Mouse (Mus musculus) urinary bladder, postnatal 36 days (tissue): Measurements from ENCODE around the gene Col5a2.
"Not testable (repeated sequence)": the region's sequence is repeated elsewhere in the genome, so short reads cannot be mapped to it uniquely, and the experiment has no call there.

ENCODE experiments used
- DNase-seq, 2 experiments: peaks; one replicate each; pipeline ENCODE4 v3.0.0; 2022; ENCODE audit warnings: low spot score in 2 of 2, mixed read lengths in 1 of 2

Col5a2 gene

GRCm38 (mm10) chr1:45429145-45429544 lies 73.9 kb downstream of the Col5a2 start:
- not testable (repeated sequence) for DNase-seq

GRCm38 (mm10) chr1:45423915-45424314 lies 79.2 kb downstream of the Col5a2 start:
- no peak for DNase-seq

GRCm38 (mm10) chr1:45420554-45420953 lies 82.5 kb downstream of the Col5a2 start:
- DNase-seq, result peak in 1 of 2 experiments; percentile 11

- DNase-seq, result no peak
These were observed 83.2 kb downstream of the Col5a2 start for GRCm38 (mm10) chr1:45419858-45420257.

GRCm38 (mm10) chr1:45381866-45382265 lies 121.2 kb downstream of the Col5a2 start:
- peak in 1 of 2 experiments; percentile 55 for DNase-seq

GRCm38 (mm10) chr1:45379992-45380690 lies 122.9 kb downstream of the Col5a2 start:
- DNase-seq, result peak in 1 of 2 experiments; percentile 9

- DNase-seq, result no peak
These were observed 137.7 kb downstream of the Col5a2 start for GRCm38 (mm10) chr1:45365427-45365826.

GRCm38 (mm10) chr1:45363274-45363673 lies 139.8 kb downstream of the Col5a2 start:
- DNase-seq, result no peak

GRCm38 (mm10) chr1:45359673-45360072 lies 143.4 kb downstream of the Col5a2 start:
- DNase-seq, result no peak

GRCm38 (mm10) chr1:45359147-45359546 lies 143.9 kb downstream of the Col5a2 start:
- no peak for DNase-seq

- no peak for DNase-seq
These were observed 145.1 kb downstream of the Col5a2 start for GRCm38 (mm10) chr1:45358020-45358419.

GRCm38 (mm10) chr1:45355944-45356343 lies 147.1 kb downstream of the Col5a2 start:
- peak in 1 of 2 experiments; percentile 24 for DNase-seq

- DNase-seq, result no peak
These were observed 173.9 kb downstream of the Col5a2 start for GRCm38 (mm10) chr1:45329149-45329548.
